Mouse (Mus musculus): ENCODE results near the gene Mllt11.

DNA sequence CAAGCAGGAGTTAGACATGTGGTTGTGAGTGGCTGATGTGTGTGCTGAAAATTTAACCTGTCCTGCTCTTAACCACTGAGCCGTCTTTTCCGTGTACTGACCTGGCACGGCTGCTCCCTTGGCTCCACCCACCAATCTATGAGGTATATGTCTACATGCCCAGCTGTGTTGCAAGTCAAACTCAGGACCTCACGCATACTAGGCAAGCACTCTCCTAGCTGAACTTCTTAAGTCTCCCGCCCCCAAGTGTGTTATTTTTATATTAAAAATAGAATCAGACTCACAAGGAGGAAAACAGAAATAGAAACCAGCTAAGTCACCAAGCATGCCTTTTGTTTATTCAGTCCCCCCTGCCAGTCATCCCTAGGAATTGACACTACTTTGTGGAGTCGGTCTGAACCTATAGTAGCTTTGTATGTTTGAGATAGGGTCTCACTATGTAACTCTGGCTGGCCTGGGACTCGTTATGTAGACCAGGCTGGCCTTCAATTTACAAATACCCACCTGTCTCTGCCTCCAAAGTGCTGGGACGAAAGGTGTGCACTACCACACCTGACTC lies 5.6 kb upstream of the Mllt11 start:
- TF ChIP-seq POLR2A (IDR thresholded peaks at IDR 0.05; ENCODE audit: control insufficient read depth, extremely low read depth, insufficient read depth, low read length, poor library complexity) (no peak), CTCF (IDR thresholded peaks at IDR 0.05; ENCODE audit: borderline replicate concordance, control insufficient read depth, extremely low read depth, insufficient read depth, low read length, poor library complexity) (no peak)

All from thymus, adult 2 months (tissue).